Mouse (Mus musculus) adipocyte (in vitro differentiated cells): Measurements from ENCODE around the gene Cox14.
"Not testable (repeated sequence)": the region's sequence is repeated elsewhere in the genome, so short reads cannot be mapped to it uniquely, and the experiment has no call there.

ENCODE experiments used
- DNase-seq: peaks from one replicate; pipeline ENCODE4 v3.0.0-alpha.2; 2016; ENCODE audit warnings: low spot score

Gene Cox14

GRCm38 (mm10) chr15:99727039-99727438, 1.6 kb downstream of the Cox14 start:
- DNase-seq: peak; percentile 14

DNA sequence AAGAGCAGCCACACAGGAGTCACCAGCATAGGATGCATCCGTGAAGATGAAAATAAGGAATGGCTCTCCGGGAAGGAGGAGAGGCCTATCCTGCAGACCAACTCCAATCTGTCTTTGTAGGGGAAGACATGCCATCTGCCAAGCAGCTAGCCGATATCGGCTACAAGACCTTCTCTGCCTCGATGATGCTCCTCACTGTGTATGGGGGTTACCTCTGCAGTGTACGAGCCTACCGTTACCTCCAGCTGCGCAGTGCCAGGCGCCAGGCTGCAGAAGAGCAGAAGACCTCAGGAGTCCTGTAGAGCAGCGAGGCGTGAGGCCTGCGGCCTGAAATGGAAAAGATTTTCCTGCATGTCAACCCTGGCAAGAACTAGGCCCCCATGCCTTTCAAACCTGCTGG, 2.1 kb downstream of the Cox14 start:
- no peak for DNase-seq

- DNase-seq: peak; percentile 4
Observed at GRCm38 (mm10) chr15:99728211-99728610, 2.8 kb downstream of the Cox14 start.

DNA sequence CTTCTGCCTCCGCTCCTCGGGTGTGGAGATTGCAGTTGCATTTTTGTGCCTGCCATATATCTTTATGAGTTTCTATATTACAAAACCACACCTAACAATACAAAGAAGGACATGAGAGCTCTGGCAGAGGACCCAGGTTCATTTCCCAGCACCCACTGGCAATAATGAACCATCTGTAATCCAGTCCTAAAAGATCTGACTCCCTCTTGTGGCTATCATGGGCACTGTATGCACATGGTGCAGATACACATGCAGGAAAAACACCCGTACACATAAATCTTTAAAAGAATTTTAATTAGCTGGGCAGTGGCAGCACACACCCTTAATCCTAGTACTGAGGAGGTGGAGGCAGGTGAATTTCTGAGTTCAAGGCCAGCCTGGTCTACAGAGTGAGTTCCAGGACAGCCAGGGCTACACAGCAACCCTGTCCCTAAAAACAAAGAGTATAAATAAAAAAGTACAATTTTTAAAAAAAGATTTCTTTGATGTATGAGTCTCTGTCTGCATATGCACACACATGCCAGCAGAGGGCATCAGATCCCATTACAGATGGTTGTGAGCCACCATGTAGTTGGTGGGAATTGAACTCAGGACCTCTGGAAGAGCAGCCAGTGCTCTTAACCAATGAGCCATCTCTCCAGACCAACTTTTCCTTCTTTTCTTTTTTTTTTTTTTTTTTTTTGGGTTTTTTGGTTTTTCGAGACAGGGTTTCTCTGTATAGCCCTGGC, 3.8 kb downstream of the Cox14 start:
- no peak for DNase-seq

GRCm38 (mm10) chr15:99731167-99731566, 5.7 kb downstream of the Cox14 start:
- no peak for DNase-seq

GRCm38 (mm10) chr15:99731678-99732077, 6.3 kb downstream of the Cox14 start:
- DNase-seq: no peak

DNA sequence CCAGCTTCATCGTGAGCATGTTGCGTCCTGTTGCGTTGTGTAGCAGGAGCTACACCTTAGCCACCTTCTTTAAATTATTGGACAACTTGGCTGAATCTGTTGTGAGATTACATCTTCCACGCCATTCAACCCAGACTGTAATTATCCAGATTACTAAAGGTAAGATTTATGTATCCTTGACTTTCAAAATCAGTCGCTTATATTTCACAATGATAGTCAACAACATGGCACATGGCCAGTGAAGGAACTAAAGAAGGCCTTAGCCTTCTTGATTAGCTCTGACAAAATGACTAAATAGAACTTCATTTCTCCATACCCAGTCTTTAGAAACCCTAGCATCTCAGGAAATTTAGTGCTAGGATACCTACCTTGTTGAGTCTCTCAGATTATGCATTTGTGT, 7.8 kb downstream of the Cox14 start:
- DNase-seq: peak; percentile 69

GRCm38 (mm10) chr15:99735631-99736030, 10.2 kb downstream of the Cox14 start:
- DNase-seq: no peak

DNA sequence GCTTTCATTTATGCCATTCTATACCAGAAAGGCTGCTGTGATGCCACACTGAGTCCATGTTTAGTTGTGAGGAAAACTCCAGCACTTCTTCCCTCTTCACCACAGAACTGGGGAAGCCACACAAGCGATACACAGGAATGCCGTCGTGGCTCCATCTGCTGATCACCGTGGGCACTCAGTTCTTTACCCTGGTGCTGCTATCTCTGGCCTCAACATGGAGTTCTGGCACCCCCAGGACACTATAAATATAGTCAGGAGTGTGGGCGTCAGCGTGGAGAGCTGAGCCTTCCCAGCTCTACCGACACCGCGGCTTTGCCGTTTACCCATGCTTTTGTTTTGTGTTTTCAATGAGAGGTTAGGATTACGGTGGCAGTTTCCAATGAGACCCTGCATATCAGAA, 11.3 kb downstream of the Cox14 start:
- DNase-seq: no peak

GRCm38 (mm10) chr15:99740229-99740628, 14.8 kb downstream of the Cox14 start:
- DNase-seq: no peak

DNA sequence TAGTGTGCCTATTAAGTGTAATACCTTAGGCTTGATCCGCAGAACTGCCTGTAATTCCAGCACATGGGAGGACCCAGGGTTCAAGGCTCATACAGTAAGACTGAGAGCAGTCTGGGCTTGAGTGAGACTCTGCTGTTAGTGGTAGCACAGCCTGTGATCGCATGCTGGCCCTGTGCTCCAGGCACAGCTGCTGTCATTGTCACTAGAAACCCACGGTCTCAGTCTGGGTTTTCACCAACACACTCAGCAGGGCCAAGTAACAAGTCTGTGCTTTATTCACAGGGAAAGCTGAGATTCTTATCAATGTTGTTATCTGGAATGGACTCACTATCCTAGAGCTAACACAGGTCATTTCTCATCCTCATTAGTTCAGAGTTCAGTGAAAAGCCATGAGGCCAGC, 28.8 kb downstream of the Cox14 start:
- no peak for DNase-seq

DNA sequence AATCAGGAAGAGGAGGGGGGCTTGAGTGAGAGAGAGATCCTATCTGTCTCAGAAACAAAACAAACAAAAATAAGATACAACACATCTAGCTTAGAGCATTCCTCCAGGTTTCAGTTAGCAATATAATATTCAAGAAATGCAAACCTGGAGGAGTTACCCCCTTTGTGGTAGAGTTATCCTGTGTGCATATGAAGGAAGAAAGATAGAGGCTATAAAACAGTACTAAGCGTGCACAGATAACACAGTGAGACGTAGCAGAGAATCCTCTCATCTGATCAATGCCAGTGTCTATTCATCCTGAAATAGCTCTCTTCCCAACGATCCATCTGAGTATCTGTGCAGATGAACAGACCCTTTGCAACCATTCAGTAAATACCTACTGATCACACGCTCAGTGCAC, 42.0 kb downstream of the Cox14 start:
- DNase-seq: no peak

GRCm38 (mm10) chr15:99768761-99769160, 43.3 kb downstream of the Cox14 start:
- DNase-seq: no peak

DNA sequence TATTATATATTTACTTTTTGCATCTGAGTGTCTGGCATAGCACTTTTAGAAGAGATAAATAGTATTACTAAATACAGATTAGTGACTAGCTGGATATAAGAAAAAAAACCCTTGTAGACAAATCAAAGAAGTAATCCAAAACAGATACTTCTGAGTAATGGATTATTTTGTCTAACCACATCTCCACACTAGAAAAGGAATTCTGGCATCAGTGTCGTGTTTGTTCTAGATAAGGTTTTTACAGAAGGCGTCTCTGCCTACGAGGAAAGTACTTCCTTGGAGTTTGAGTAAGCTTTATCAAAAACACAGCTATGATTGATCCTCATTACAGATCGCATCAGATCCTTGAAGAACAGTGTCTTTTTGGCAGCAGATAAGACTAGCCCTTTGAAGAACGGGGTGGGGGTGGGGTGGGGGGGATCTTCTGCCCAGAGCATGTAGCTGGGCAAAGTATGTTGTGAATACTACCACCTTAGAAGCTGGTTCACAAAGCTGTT, 45.6 kb downstream of the Cox14 start:
- no peak for DNase-seq

- DNase-seq: peak; percentile 66
Observed at GRCm38 (mm10) chr15:99771601-99772276, 46.3 kb downstream of the Cox14 start.

GRCm38 (mm10) chr15:99772277-99772880, 47.0 kb downstream of the Cox14 start:
- DNase-seq: peak; percentile 83

DNA sequence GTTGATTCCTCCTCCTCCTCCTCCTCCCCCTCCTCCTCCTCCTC, 47.3 kb downstream of the Cox14 start, which contains the start of gene Cers5:
TSS of gene Cers5 (minus strand) at position 5 of the 44 bp plus-strand sequence.
- not testable (repeated sequence) for DNase-seq

- DNase-seq: no peak
Observed at GRCm38 (mm10) chr15:99772925-99773324, 47.5 kb downstream of the Cox14 start.
